Mouse (Mus musculus) CH12.LX (cell line): ENCODE data around the gene Hip1r. TPM values are rescaled to one million over a fixed set of nuclear protein-coding genes. Genes with fewer than 3 reads are reported as not detected.

Experiments used
- DNase-seq: peaks from one replicate; pipeline ENCODE4 v3.0.0-alpha.2; 2013; ENCODE audit errors: extremely low read depth
- H3K27ac ChIP-seq: 2 replicates; pipeline ENCODE4 v1.5.1; 2012; ENCODE audit warnings: low read depth, mild to moderate bottlenecking, control low read depth, moderate library complexity; ENCODE audit not compliant: insufficient read depth
- H3K27me3 ChIP-seq: replicated peaks from 2 replicates; pipeline ENCODE3; 2012; ENCODE audit warnings: inconsistent platforms
- H3K36me3 ChIP-seq, 2 experiments: replicated peaks in 1 of 2; 2 replicates each; pipeline versions ENCODE3 to v1.6.1; 2012; ENCODE audit warnings: inconsistent platforms in 1 of 2, low read length in 1 of 2, mild to moderate bottlenecking in 1 of 2, mixed read lengths in 1 of 2, moderate library complexity in 1 of 2; ENCODE audit not compliant: control insufficient read depth in 1 of 2, insufficient read depth in 1 of 2
- H3K4me1 ChIP-seq, 2 experiments: 2 replicates each; pipeline ENCODE4 v1.6.1; 2012; ENCODE audit warnings: inconsistent platforms in 1 of 2, moderate library complexity in 1 of 2; ENCODE audit not compliant: insufficient read depth in 2 of 2, control insufficient read depth in 1 of 2
- H3K4me2 ChIP-seq: 2 replicates; pipeline ENCODE4 v1.6.1; 2012; ENCODE audit warnings: low read depth, mild to moderate bottlenecking, control low read depth; ENCODE audit not compliant: poor library complexity, insufficient read depth, severe bottlenecking
- H3K4me3 ChIP-seq, 3 experiments: fragments of 150-350 bp in 1 of 3; sonication (generic) in 1 of 3; replicated peaks in 1 of 3; 2 replicates each; pipeline versions ENCODE3 to v1.5.1; 2011 to 2012; ENCODE audit warnings: low read depth in 2 of 3, low read length in 2 of 3, mild to moderate bottlenecking in 2 of 3, moderate library complexity in 2 of 3, control low read depth in 1 of 3, improper control_type of control experiment in 1 of 3, inconsistent platforms in 1 of 3, mixed read lengths in 1 of 3; ENCODE audit not compliant: poor library complexity in 1 of 3
- H3K79me2 ChIP-seq: replicated peaks from 2 replicates; pipeline ENCODE4 v1.6.1; 2012; ENCODE audit warnings: mild to moderate bottlenecking, moderate library complexity; ENCODE audit not compliant: control insufficient read depth, poor library complexity, insufficient read depth, severe bottlenecking; ENCODE audit errors: extremely low read depth
- H3K9ac ChIP-seq: 2 replicates; pipeline ENCODE4 v1.6.1; 2012; ENCODE audit warnings: low read depth, mild to moderate bottlenecking, control low read depth, moderate library complexity; ENCODE audit not compliant: insufficient read depth
- H3K9me3 ChIP-seq: replicated peaks from 2 replicates; pipeline ENCODE3; 2012; ENCODE audit warnings: low read length, inconsistent platforms, mixed read lengths
- BHLHE40 ChIP-seq: IDR thresholded peaks from 2 replicates; pipeline ENCODE4 v1.6.1; 2011; ENCODE audit warnings: mild to moderate bottlenecking, low read depth, low read length, improper control_type of control experiment
- CHD2 ChIP-seq: IDR thresholded peaks from 2 replicates; pipeline ENCODE4 v1.6.1; 2011; ENCODE audit warnings: low read length, improper control_type of control experiment
- CTCF ChIP-seq, 2 experiments: IDR thresholded peaks in 1 of 2; conservative IDR thresholded peaks in 1 of 2; 2 replicates each; pipeline ENCODE4 v1.5.1; 2011 to 2012; ENCODE audit warnings: low read depth in 2 of 2, low read length in 2 of 2, improper control_type of control experiment in 1 of 2, inconsistent platforms in 1 of 2, mild to moderate bottlenecking in 1 of 2, moderate library complexity in 1 of 2
- ELF1 ChIP-seq: IDR thresholded peaks from 2 replicates; pipeline ENCODE4 v1.6.1; 2014; ENCODE audit warnings: low read depth, mild to moderate bottlenecking, inconsistent platforms, low read length, improper control_type of control experiment
- ETS1 ChIP-seq: conservative IDR thresholded peaks from 2 replicates; pipeline ENCODE4 v1.6.1; 2012; ENCODE audit warnings: low read depth, mild to moderate bottlenecking, inconsistent platforms, low read length, improper control_type of control experiment, moderate library complexity
- HCFC1 ChIP-seq: IDR thresholded peaks from 2 replicates; pipeline ENCODE4 v1.6.1; 2012; ENCODE audit warnings: low read depth, mild to moderate bottlenecking, inconsistent platforms, low read length, improper control_type of control experiment
- JUND ChIP-seq: conservative IDR thresholded peaks from 2 replicates; pipeline ENCODE4 v1.6.1; 2011; ENCODE audit warnings: low read depth, low read length, improper control_type of control experiment
- MAFK ChIP-seq: IDR thresholded peaks from 2 replicates; pipeline ENCODE4 v1.6.1; 2011; ENCODE audit warnings: low read length, improper control_type of control experiment; ENCODE audit not compliant: insufficient replicate concordance
- MAX ChIP-seq: IDR thresholded peaks from 2 replicates; pipeline ENCODE4 v1.6.1; 2011; ENCODE audit warnings: low read length, improper control_type of control experiment
- MXI1 ChIP-seq: IDR thresholded peaks from 2 replicates; pipeline ENCODE4 v1.6.1; 2011; ENCODE audit warnings: mild to moderate bottlenecking, low read depth, low read length, improper control_type of control experiment
- MYC ChIP-seq: IDR thresholded peaks from 2 replicates; pipeline ENCODE4 v1.6.1; 2011; ENCODE audit warnings: low read depth, mild to moderate bottlenecking, improper control_type of control experiment, low read length
- NELFE ChIP-seq: IDR thresholded peaks from 2 replicates; pipeline ENCODE4 v1.6.1; 2011; ENCODE audit warnings: low read depth, low read length, improper control_type of control experiment
- NRF1 ChIP-seq: IDR thresholded peaks from 2 replicates; pipeline ENCODE4 v1.6.1; 2014; ENCODE audit warnings: low read depth, mild to moderate bottlenecking, inconsistent platforms, low read length, improper control_type of control experiment, moderate library complexity
- PAX5 ChIP-seq: IDR thresholded peaks from 2 replicates; pipeline ENCODE4 v1.6.1; 2012; ENCODE audit warnings: low read length, inconsistent platforms, mixed read lengths
- POLR2A ChIP-seq: IDR thresholded peaks from 2 replicates; pipeline ENCODE4 v1.6.1; 2011; ENCODE audit warnings: low read depth, mild to moderate bottlenecking, improper control_type of control experiment, low read length
- POLR2AphosphoS2 ChIP-seq: IDR thresholded peaks from 2 replicates; pipeline ENCODE4 v1.6.1; 2011; ENCODE audit warnings: low read depth, low read length, improper control_type of control experiment
- RAD21 ChIP-seq: IDR thresholded peaks from 2 replicates; pipeline ENCODE4 v1.6.1; 2011; ENCODE audit warnings: low read depth, mild to moderate bottlenecking, low read length, improper control_type of control experiment, moderate library complexity
- SIN3A ChIP-seq: IDR thresholded peaks from 2 replicates; pipeline ENCODE4 v1.6.1; 2012; ENCODE audit warnings: low read length, improper control_type of control experiment, inconsistent platforms
- SMC3 ChIP-seq: IDR thresholded peaks from 2 replicates; pipeline ENCODE4 v1.6.1; 2011; ENCODE audit warnings: low read depth, low read length, improper control_type of control experiment
- TBP ChIP-seq: conservative IDR thresholded peaks from 2 replicates; pipeline ENCODE4 v1.6.1; 2011; ENCODE audit warnings: low read depth, low read length, improper control_type of control experiment
- UBTF ChIP-seq: IDR thresholded peaks from 2 replicates; pipeline ENCODE4 v1.6.1; 2012; ENCODE audit warnings: low read depth, mild to moderate bottlenecking, inconsistent platforms, low read length, improper control_type of control experiment, moderate library complexity
- ZC3H11A ChIP-seq: IDR thresholded peaks from 2 replicates; pipeline ENCODE4 v1.6.1; 2012; ENCODE audit warnings: low read depth, mild to moderate bottlenecking, inconsistent platforms, low read length, improper control_type of control experiment
- ZKSCAN1 ChIP-seq: IDR thresholded peaks from 2 replicates; pipeline ENCODE4 v1.6.1; 2012; ENCODE audit warnings: low read depth, inconsistent platforms, low read length, improper control_type of control experiment, borderline replicate concordance
- ZMIZ1 ChIP-seq: IDR thresholded peaks from 2 replicates; pipeline ENCODE4 v1.6.1; 2012; ENCODE audit warnings: low read depth, mild to moderate bottlenecking, inconsistent platforms, low read length, improper control_type of control experiment
- dilution Hi-C: fragments of 300-500 bp; cut with MboI; formaldehyde crosslinking; loops from 2 replicates; pipeline ENCODE4 v1.14.3; 2020; ENCODE audit warnings: low sequenced_read_pairs; ENCODE audit not compliant: extremely low pct_unique_long_range_greater_than_20kb, extremely low pct_ligation_motif_present
- in situ Hi-C: fragments of 300-500 bp; cut with MboI; formaldehyde crosslinking; loops from 3 replicates; pipeline ENCODE4 v1.14.3; 2019; ENCODE audit warnings: low sequenced_read_pairs, low pct_ligation_motif_present, low pct_unique_long_range_greater_than_20kb, mixed read lengths
- polyA plus RNA-seq: library from polyadenylated mRNA; unstranded; fragments of >175 nt; gene quantifications from 2 replicates; pipeline ENCODE4 v1.2.1, GENCODE M21; 2012; ENCODE audit warnings: low read depth; ENCODE audit not compliant: insufficient read length
- total RNA-seq, 2 experiments: library from RNA; depleted of rRNA; stranded (reverse); fragments of 300-350 nt in 1 of 2; fragments of >200 nt in 1 of 2; gene quantifications; 2 replicates each; pipeline ENCODE4 v1.2.3; 2012 to 2014

The Hip1r gene
- total and polyA plus RNA-seq, 3 experiments: 26.1 to 49.8 (median 44.7) TPM

- Histone ChIP-seq H3K27ac (no peak overlapping the region), H3K4me3 (no peak overlapping the region), H3K4me1 (peaks cover 10 to 17% of the 10 kb centered on the region in 2 experiments), H3K9ac (no peak overlapping the region), H3K27me3 (no peaks in the 10 kb centered on the region), H3K4me2 (no peak overlapping the region), H3K79me2 (peaks cover 14% of the 10 kb centered on the region), H3K36me3 (peaks cover 81 to 92% of the 10 kb centered on the region in 2 experiments), H3K9me3 (no peaks in the 10 kb centered on the region)
- in situ Hi-C loops: loop anchor here (5.0 to 10.0 kb wide), 2 partner anchors 40 to 178 kb away; no protein-coding TSS in a partner anchor
- no peak for TF ChIP-seq ETS1
- TF ChIP-seq TBP: no peak
- no peak for TF ChIP-seq JUND
- no peak for TF ChIP-seq MXI1
- peak; percentile 91 for TF ChIP-seq RAD21
- TF ChIP-seq ZKSCAN1: no peak
- no peak for TF ChIP-seq BHLHE40
- no peak for TF ChIP-seq NELFE
- no peak for TF ChIP-seq ELF1
- peak; percentile 82 to 93 for TF ChIP-seq CTCF (conservative IDR thresholded peaks at IDR 0.05 in 1 of 2, IDR thresholded peaks at IDR 0.05 in 1 of 2; ENCODE audit: low read depth in 2 of 2, low read length in 2 of 2)
- TF ChIP-seq POLR2AphosphoS2: no peak
- no peak for TF ChIP-seq UBTF
- TF ChIP-seq MAFK: no peak
- no peak for TF ChIP-seq CHD2
- peak; percentile 97 for TF ChIP-seq SMC3
- no peak for TF ChIP-seq HCFC1
- no peak for TF ChIP-seq ZMIZ1
- TF ChIP-seq MYC: no peak
- TF ChIP-seq ZC3H11A: peak; percentile 92
- no peak for TF ChIP-seq SIN3A
- no peak for TF ChIP-seq NRF1
- no peak for TF ChIP-seq POLR2A
- no peak for TF ChIP-seq PAX5
- TF ChIP-seq MAX: no peak
- DNase-seq: peak; percentile 72
- dilution Hi-C loops: no loop called here
These were observed 19.4 kb downstream of the Hip1r start for GRCm38 (mm10) chr5:123992794-123993193.
